Mouse (Mus musculus): ENCODE data around the gene Tbc1d15. TPM values are rescaled to one million over a fixed set of nuclear protein-coding genes. Genes with fewer than 3 reads are reported as not detected.
A peak's percentile ranks its signal among the peaks of the same experiment; 100 is the strongest.

Tbc1d15 gene
- total RNA-seq (2014; fragmentation: Nextera tagmentation) (64.0 and 82.8 TPM in 2 replicates), total RNA-seq (2017) (52.2 and 55.0 TPM in 2 replicates)

GRCm38 (mm10) chr10:115251088-115251934 lies at the start of gene Tbc1d15:
Gene Tbc1d15 (minus strand): TSS chr10:115251467.
- peak; percentile 68 for ATAC-seq (replicated peaks; ENCODE audit: poor library complexity, severe bottlenecking)

- no peak for ATAC-seq (replicated peaks; ENCODE audit: poor library complexity, severe bottlenecking)
Measured at GRCm38 (mm10) chr10:115298683-115299082, 47.4 kb upstream of the Tbc1d15 start.

- no peak for ATAC-seq (replicated peaks; ENCODE audit: poor library complexity, severe bottlenecking)
Measured at GRCm38 (mm10) chr10:115297582-115297981, 46.3 kb upstream of the Tbc1d15 start.

- ATAC-seq (replicated peaks; ENCODE audit: poor library complexity, severe bottlenecking): no peak
Measured at GRCm38 (mm10) chr10:115296401-115296935, 45.2 kb upstream of the Tbc1d15 start.

- no peak for ATAC-seq (replicated peaks; ENCODE audit: poor library complexity, severe bottlenecking)
Measured at GRCm38 (mm10) chr10:115295162-115295561, 43.9 kb upstream of the Tbc1d15 start.

GRCm38 (mm10) chr10:115294715-115295114 lies 43.4 kb upstream of the Tbc1d15 start:
- no peak for ATAC-seq (replicated peaks; ENCODE audit: poor library complexity, severe bottlenecking)

GRCm38 (mm10) chr10:115293946-115294345 lies 42.7 kb upstream of the Tbc1d15 start:
- ATAC-seq (replicated peaks; ENCODE audit: poor library complexity, severe bottlenecking): no peak

GRCm38 (mm10) chr10:115290671-115291070 lies 39.4 kb upstream of the Tbc1d15 start:
- ATAC-seq (replicated peaks; ENCODE audit: poor library complexity, severe bottlenecking): no peak

GRCm38 (mm10) chr10:115288856-115289255 lies 37.6 kb upstream of the Tbc1d15 start:
- ATAC-seq (replicated peaks; ENCODE audit: poor library complexity, severe bottlenecking): no peak

GRCm38 (mm10) chr10:115284170-115284569 lies 32.9 kb upstream of the Tbc1d15 start:
- no peak for ATAC-seq (replicated peaks; ENCODE audit: poor library complexity, severe bottlenecking)

GRCm38 (mm10) chr10:115281381-115281780 lies 30.1 kb upstream of the Tbc1d15 start:
- no peak for ATAC-seq (replicated peaks; ENCODE audit: poor library complexity, severe bottlenecking)

GRCm38 (mm10) chr10:115271649-115272048 lies 20.4 kb upstream of the Tbc1d15 start:
- ATAC-seq (replicated peaks; ENCODE audit: poor library complexity, severe bottlenecking): no peak

GRCm38 (mm10) chr10:115270612-115271390 lies 19.5 kb upstream of the Tbc1d15 start:
- no peak for ATAC-seq (replicated peaks; ENCODE audit: poor library complexity, severe bottlenecking)

GRCm38 (mm10) chr10:115262926-115263562 lies 11.8 kb upstream of the Tbc1d15 start:
- peak; percentile 91 for ATAC-seq (replicated peaks; ENCODE audit: poor library complexity, severe bottlenecking)

GRCm38 (mm10) chr10:115262261-115262660 lies 11.0 kb upstream of the Tbc1d15 start:
- no peak for ATAC-seq (replicated peaks; ENCODE audit: poor library complexity, severe bottlenecking)

- no peak for ATAC-seq (replicated peaks; ENCODE audit: poor library complexity, severe bottlenecking)
Measured at GRCm38 (mm10) chr10:115261428-115261827, 10.2 kb upstream of the Tbc1d15 start.

- ATAC-seq (replicated peaks; ENCODE audit: poor library complexity, severe bottlenecking): no peak
Measured at GRCm38 (mm10) chr10:115256162-115256561, 4.9 kb upstream of the Tbc1d15 start.

GRCm38 (mm10) chr10:115253521-115253920 lies 2.3 kb upstream of the Tbc1d15 start:
- no peak for ATAC-seq (replicated peaks; ENCODE audit: poor library complexity, severe bottlenecking)

GRCm38 (mm10) chr10:115252321-115252757 lies 1.1 kb upstream of the Tbc1d15 start:
- peak; percentile 48 for ATAC-seq (replicated peaks; ENCODE audit: poor library complexity, severe bottlenecking)
